Mouse (Mus musculus): ENCODE results near the gene Pbdc1. TPM values are rescaled to one million over a fixed set of nuclear protein-coding genes. Genes with fewer than 3 reads are reported as not detected.
"Not testable (repeated sequence)": the region's sequence is repeated elsewhere in the genome, so short reads cannot be mapped to it uniquely, and the experiment has no call there.

The Pbdc1 gene
- 52.7 and 57.4 TPM in 2 replicates for total RNA-seq (2017)

DNA sequence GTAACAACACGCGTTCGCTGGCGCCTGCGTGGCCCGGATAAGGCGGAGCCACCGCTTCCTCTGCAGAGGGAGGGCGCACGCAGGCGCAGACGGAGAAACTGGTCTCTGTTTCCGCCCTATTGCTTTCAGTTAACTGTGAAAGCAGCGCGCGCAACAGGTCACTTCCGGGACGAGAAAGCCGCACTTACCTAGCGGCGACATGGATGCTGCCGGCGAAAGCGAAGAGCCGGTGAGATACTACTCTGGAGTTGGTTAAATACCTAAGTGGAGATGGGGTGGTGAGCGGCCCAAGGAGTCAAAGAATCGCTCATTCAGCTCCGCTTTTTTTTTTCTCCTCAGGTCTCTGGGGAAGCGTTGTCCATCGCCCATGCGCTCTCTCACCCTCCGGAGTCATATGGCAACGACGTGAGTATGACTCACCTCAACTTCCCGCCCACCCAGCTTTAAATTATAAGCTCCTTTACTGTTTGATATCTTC is at the start of gene Pbdc1:
Pbdc1 (plus strand) TSS at position 142 of the 478 bp plus-strand sequence.
- ATAC-seq (replicated peaks in 1 of 2; ENCODE audit: insufficient read depth in 1 of 2, low FRiP score in 2 of 2, low TSS enrichment in 1 of 2, low read depth in 1 of 2, poor library complexity in 2 of 2, severe bottlenecking in 2 of 2), result peak; percentile 99

DNA sequence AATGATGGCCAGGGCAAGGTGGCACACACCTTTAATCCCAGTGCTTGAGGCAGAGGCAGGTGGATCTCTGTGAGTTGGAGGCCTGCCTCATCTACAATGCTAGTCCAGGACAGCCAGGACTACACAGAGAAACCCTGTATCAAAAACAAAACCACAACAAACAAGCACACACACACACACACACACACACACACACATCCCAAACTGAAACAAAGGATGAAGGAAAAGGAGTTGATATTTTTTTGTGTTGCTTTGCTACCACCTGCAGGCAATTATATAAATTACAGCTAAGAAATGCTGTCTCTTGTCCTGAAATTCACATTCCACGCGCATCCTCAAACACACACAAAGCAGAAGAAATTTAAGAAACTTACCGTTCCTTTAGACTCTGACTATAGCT is 41.9 kb upstream of the Pbdc1 start:
- no peak for ATAC-seq (replicated peaks in 1 of 2; ENCODE audit: insufficient read depth in 1 of 2, low FRiP score in 2 of 2, low TSS enrichment in 1 of 2, low read depth in 1 of 2, poor library complexity in 2 of 2, severe bottlenecking in 2 of 2)

DNA sequence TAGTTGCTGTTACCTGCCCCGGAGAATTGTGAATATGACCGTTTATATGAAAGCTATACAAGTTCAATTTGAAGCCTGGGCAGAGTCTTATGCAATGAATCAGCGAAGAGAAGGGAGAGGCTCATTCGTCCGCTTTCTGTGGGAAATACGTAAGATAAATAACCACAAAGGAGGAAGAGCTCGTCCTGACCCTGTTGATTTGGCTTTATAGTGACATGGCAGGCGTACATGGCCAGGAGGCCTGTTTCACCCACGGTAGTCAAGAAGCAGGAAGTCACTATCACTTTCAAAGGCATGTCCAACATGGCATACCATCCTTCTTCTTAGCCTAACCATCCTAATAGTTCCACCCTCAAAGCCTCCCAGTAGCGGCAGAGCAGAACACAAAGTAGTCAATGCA is 15.3 kb upstream of the Pbdc1 start:
- ATAC-seq (replicated peaks in 1 of 2; ENCODE audit: insufficient read depth in 1 of 2, low FRiP score in 2 of 2, low TSS enrichment in 1 of 2, low read depth in 1 of 2, poor library complexity in 2 of 2, severe bottlenecking in 2 of 2), result peak; percentile 54 to 79; a peak in 3 of 4 replicates

DNA sequence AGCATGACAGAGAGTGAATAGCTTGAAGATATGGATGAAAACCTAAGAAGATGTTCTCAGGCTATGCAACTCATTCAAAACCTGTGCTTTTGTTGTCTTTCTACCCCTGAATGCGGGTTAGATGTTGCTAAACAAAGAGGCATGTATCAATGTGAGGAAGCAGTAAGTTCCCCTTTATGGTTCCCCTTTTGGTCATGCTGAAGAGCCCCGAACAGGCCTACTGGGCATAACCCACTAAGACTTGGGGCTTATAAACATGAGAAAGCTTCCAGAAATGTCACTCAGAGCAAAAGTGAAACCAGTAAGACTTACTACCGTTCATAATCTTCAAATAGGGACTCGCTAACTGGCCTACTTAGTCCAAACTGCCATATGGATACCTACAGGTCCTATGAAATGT is 14.8 kb upstream of the Pbdc1 start:
- ATAC-seq (replicated peaks in 1 of 2; ENCODE audit: insufficient read depth in 1 of 2, low FRiP score in 2 of 2, low TSS enrichment in 1 of 2, low read depth in 1 of 2, poor library complexity in 2 of 2, severe bottlenecking in 2 of 2), result peak; percentile 94 to 96

DNA sequence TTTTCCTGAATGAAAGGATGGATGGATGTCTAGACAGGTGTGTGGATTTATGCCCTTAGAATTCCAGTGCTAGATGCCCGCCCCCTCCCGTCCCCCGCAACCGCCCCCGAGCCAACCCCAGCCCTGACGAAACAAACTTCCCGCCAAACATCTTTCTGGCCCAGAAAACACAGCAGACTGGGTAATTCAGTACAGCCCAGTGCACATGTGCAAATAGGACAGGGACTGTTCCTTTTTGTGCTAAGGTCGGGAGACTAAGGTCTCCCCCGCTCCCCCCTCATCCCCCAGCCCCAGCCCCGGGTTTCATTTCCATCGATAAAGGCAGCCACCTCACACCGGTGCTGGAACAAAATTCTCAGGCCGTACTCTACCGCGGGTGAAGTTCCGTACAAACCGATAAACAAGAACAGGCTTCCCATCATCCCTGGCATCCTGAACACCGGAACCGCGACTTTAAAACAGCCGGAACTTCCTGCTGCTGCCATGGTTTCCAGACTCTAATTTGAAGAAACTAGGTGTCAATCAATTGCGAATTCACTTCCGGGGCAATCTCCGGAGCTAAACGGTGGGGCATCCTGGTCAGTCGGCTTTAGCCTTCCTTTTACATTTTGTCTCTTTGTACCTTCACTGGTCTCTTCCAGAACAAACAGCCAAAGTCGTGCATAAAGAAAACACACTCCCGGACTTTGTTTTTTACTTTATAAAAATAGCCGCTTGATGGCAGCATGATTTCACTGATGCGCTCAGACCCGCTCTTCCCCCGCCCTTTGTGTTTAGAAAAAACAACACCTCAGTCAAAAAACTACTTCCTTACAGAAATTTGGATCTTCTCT is 9.7 kb upstream of the Pbdc1 start:
- peak; percentile 91 to 94 for ATAC-seq (replicated peaks in 1 of 2; ENCODE audit: insufficient read depth in 1 of 2, low FRiP score in 2 of 2, low TSS enrichment in 1 of 2, low read depth in 1 of 2, poor library complexity in 2 of 2, severe bottlenecking in 2 of 2)

DNA sequence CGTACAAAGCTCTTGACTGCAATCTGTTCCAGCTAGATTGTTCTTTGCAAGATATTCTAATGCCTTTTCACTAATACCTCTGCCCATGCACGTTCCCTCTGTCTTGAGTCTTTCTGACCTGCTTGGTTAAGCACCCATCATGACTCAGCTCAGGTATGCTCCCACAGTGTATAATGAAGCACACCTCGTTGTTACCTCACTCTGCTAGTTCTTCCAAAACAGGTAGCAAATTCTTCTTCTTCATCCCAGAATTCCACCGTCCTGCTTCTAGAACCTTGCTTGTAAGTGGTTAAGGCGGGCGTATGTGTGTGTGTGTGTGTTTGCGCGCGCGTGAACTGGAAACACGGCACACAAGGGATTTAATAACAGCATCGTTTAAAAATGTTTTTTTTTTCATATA is 405 bp upstream of the Pbdc1 start:
- 0 out of 4 replicates have a peak, but pooled peaks of 1 of the 2 experiments have one; percentile 17 for ATAC-seq (replicated peaks in 1 of 2; ENCODE audit: insufficient read depth in 1 of 2, low FRiP score in 2 of 2, low TSS enrichment in 1 of 2, low read depth in 1 of 2, poor library complexity in 2 of 2, severe bottlenecking in 2 of 2)

DNA sequence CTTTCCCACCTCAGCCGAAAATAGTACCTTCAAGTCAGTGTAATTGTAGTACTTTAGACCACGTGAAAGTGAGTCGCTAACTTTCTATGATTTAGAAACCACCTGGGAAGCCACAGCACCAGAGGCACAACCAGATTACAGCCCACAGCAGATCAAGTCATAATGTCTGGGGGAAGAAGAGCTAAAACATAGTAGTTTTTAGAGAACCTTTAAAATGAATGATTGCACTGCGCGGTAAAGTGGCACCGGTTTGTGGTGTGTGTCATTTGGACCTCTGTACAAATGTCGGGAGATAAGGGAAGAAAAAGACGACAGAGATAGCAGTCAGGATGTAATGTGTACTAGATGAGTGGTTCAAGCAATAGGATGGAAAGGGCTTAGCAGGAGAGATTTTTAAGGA is 540 bp downstream of the Pbdc1 start:
- no peak for ATAC-seq (replicated peaks in 1 of 2; ENCODE audit: insufficient read depth in 1 of 2, low FRiP score in 2 of 2, low TSS enrichment in 1 of 2, low read depth in 1 of 2, poor library complexity in 2 of 2, severe bottlenecking in 2 of 2)

DNA sequence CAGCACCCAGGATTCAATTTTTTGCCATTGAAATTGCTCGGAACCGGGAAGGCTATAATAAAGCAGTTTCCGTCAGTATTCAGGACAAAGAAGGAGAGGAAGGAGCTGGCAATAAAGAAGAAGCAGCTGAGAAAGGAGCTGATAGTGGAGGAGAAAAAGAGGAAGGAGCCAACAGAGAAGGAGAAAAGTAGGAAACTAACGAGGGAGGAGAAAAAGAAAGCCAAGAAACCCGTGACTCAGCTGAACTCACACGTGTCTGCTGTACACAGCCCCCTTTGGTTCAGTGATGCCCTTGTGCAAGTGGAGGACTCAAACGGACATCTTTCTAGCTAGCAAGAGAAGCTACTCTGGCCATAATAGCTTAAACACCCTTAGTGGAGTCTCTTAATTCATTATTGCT is 3.5 kb downstream of the Pbdc1 start:
- ATAC-seq (replicated peaks in 1 of 2; ENCODE audit: insufficient read depth in 1 of 2, low FRiP score in 2 of 2, low TSS enrichment in 1 of 2, low read depth in 1 of 2, poor library complexity in 2 of 2, severe bottlenecking in 2 of 2), result not testable (repeated sequence)

DNA sequence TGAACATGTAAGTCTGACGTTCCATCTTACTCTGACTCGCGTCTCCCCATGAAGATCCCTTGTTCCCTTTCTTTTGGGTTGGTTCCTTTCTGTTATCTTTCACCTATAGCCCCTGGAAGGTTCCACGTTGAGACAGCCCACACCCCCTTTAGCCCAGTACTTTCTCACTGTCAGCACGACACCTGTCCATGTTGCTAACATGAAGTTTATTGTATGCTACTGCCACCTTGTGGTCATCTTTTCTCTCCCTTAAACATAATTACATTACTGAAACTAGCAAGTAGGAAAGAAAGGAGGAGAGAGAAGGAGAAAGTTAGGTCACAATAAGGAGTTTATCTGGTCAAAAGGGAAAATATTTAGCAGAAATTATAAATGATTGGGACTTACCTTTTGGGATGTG is 24.6 kb downstream of the Pbdc1 start:
- ATAC-seq (replicated peaks in 1 of 2; ENCODE audit: insufficient read depth in 1 of 2, low FRiP score in 2 of 2, low TSS enrichment in 1 of 2, low read depth in 1 of 2, poor library complexity in 2 of 2, severe bottlenecking in 2 of 2), result no peak; a peak in 1 of 4 replicates

DNA sequence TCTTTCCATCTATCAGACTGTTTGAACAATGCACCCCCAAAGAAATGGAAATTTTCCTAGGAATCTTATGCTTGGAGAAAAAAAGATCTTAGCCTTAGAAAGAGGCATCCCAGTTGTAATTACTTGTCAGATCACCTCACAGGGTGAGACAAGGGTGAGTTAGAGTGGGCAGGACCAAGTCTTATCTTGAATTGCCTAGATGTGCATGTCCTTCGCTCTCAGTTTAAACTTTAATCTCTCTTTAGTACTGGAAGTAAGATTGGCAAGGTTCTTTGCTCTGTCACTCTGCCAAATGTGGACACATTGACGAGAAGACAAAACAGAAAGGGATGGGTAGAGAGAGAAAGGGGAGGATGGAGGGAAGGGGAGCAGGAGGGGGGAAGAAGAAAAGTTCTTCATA is 35.4 kb downstream of the Pbdc1 start:
- ATAC-seq (replicated peaks in 1 of 2; ENCODE audit: insufficient read depth in 1 of 2, low FRiP score in 2 of 2, low TSS enrichment in 1 of 2, low read depth in 1 of 2, poor library complexity in 2 of 2, severe bottlenecking in 2 of 2), result no peak

DNA sequence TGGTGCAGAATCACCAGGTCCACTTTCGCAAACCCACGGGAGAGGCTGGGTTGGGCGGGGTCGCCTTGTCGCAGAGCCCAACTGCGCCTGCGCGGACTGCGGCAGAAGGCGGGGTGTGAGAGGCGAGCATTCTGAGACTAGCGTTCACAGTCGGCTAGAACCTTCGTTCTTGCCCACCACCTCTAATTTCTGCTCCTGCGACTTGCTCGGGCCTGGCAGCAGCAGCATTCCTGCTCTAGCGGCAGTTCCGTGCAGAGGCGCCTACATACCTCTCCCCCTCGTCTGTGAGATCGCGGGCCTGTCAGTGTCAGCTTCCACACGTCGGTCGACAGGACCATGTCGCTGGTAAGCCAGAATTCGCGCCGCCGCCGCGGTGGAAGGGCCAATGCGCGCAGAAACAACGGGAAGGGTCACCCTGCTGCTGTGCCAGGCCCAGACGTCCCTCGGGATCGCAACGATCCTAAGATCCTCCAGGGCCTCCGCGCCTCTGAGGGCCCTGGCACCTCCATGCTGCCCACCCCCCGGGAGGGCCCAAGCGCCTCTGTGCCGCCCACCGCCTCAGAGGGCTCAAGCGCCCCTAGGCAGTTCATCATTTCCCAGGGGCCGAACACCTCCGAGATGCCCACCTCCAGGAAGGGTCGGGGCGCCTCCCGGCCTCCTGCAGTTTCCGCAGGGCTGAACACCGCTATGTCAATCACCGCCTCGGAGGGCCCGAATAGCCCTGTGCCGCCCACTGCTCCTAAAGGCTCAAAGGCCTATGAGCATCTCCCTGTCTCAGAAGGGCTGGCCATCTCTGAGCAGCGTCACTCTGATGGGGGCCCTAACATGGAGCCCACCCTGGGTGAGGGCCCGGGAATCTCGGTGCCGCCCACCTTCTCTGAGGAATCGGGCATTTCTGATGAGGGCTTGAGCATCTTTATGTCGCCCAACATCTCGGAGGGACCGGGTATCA is 41.0 kb downstream of the Pbdc1 start, which contains the start of gene Magee1:
Magee1 (plus strand) TSS at position 104 of the 952 bp plus-strand sequence.
- peak; percentile 60 to 74 for ATAC-seq (replicated peaks in 1 of 2; ENCODE audit: insufficient read depth in 1 of 2, low FRiP score in 2 of 2, low TSS enrichment in 1 of 2, low read depth in 1 of 2, poor library complexity in 2 of 2, severe bottlenecking in 2 of 2)

DNA sequence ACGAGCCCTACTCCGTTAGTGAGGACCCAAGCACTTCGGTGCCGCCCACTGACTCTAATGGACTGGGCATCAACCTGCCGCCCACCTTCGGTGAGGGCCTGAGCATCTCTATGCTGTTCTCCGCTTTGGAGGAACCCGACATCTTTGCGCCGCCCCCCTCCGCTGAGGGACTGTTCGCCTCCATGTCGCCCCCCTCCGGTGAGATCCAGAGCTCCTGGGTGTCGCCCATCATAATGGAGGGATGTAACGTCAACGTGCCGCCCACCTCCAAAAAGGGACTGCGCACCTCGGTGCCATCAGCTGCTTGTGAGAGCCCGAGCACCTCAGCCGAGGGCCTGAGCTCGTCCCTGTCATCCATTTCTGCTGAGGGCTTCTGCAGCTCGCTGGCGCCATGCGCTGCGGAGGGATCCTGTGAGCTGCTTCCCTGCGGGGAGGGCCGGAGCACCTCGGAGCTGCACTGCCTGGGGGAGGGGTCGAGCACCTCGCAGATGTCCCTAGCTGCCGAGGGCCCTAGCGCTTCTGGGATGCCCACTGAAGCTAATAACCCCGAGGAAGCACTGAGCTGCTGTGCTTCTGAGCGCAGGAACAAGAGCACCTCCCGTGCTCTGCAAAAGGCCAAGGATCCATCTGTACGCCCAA is 41.8 kb downstream of the Pbdc1 start:
- ATAC-seq (replicated peaks in 1 of 2; ENCODE audit: insufficient read depth in 1 of 2, low FRiP score in 2 of 2, low TSS enrichment in 1 of 2, low read depth in 1 of 2, poor library complexity in 2 of 2, severe bottlenecking in 2 of 2), result peak; percentile 88 to 89

DNA sequence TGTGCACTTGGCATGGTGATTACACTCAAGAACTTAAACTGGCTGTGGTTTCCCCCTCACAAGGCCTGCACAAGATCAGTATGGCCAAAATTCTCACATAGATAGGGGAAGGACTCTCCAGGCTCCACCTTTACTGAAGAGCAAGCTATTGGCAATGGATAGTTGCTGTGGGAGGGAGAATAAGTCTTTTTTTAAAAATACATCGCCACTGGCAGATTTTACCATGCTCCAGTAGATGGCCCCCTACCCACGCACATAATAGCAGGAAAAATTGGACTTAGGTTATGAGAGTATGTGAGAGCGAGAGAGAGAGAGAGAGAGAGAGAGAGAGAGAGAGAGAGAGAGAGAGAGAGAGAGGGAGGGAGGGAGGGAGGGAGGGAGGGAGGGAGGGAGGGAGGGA is 45.3 kb downstream of the Pbdc1 start:
- ATAC-seq (replicated peaks in 1 of 2; ENCODE audit: insufficient read depth in 1 of 2, low FRiP score in 2 of 2, low TSS enrichment in 1 of 2, low read depth in 1 of 2, poor library complexity in 2 of 2, severe bottlenecking in 2 of 2), result no peak

DNA sequence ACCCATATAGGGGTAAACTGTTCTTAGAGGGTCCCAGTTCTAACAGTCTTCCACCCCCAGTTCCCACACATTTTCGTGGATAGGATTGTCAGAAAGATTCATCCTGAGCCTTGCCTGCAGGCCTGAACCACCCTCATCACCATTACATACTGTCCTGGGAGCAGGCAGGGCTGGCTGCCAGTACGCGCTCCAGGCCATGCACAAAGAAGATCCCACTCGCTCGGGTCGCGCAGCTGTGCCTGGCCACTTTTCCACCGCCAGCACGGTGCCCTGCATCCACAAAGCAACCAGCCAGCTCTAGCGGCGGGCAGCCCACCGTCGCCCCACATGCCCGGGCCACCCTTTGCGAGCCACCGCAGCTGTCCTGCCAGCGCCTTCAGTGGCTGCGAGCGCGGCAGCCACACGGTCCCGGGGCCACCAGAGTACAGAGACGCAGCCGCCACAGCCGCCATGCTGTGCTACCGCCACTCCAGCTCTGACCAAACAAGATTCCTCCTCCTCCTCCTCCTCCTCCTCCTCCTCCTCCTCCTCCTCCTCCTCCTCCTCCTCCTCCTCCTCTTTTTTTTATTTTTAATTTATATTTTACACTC is 72.4 kb downstream of the Pbdc1 start:
- no peak for ATAC-seq (replicated peaks in 1 of 2; ENCODE audit: insufficient read depth in 1 of 2, low FRiP score in 2 of 2, low TSS enrichment in 1 of 2, low read depth in 1 of 2, poor library complexity in 2 of 2, severe bottlenecking in 2 of 2)

DNA sequence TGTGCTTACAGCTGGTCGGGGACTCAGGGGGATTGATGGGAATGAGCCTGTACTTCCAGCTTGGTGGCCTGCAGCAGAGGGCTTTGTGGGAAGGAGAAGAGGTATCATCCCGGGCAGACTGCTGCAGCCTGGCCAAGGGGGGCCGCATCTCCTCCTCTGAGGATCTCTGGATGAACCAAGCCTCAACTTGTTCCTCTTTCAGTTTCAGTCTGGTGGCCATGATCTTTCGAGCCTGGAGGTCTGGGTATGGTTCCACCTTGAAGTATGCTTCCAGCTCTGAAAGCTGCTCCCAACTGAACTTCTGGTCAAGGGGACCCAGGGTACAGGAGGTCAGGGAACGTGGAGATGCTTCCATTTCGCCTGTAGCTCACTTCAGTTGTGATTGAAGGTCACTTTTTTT is 85.5 kb downstream of the Pbdc1 start:
- not testable (repeated sequence) for ATAC-seq (replicated peaks in 1 of 2; ENCODE audit: insufficient read depth in 1 of 2, low FRiP score in 2 of 2, low TSS enrichment in 1 of 2, low read depth in 1 of 2, poor library complexity in 2 of 2, severe bottlenecking in 2 of 2)
